Mouse (Mus musculus): ENCODE data around the gene Gm3336. TPM values are rescaled to one million over a fixed set of nuclear protein-coding genes. Genes with fewer than 3 reads are reported as not detected.

The Gm3336 gene
- total RNA-seq, 2 experiments from 2014 or later: 0.53 TPM; not detected in 1

DNA sequence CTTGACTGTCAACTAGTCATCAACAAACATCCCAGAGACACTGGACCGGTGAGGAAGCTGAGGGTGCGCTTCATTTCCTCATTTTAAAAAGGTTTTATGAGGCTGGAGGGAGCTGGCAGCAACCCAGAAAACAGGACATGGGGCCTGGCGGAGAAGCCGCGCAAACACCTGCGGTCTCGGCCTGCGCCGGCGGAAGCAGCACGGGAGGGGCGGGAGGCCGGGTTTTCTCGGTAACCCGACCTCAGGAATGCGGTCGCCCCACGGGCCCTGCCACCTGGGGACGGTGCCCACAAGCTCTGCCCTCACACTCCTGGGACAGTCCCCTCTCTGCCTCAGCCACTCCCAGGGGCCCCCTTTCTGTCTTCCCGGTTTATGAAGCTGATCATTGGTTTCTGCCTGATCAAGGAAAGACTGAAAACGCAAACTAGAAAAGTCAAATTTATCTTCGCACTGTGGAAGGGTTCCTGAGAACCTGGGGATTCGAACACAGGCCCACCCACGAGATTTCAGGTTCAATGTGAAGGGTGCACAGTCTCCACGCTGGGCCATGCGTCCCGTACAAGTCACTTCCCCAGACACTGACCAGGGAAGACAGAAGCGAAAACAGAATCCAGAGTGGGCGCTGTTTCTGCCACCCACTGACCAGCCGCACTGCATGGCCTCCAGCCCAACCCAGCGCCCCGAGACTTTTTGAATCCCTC lies 22.9 kb upstream of the Gm3336 start:
- DNase-seq (ENCODE audit: low spot score in 2 of 2): no peak

DNA sequence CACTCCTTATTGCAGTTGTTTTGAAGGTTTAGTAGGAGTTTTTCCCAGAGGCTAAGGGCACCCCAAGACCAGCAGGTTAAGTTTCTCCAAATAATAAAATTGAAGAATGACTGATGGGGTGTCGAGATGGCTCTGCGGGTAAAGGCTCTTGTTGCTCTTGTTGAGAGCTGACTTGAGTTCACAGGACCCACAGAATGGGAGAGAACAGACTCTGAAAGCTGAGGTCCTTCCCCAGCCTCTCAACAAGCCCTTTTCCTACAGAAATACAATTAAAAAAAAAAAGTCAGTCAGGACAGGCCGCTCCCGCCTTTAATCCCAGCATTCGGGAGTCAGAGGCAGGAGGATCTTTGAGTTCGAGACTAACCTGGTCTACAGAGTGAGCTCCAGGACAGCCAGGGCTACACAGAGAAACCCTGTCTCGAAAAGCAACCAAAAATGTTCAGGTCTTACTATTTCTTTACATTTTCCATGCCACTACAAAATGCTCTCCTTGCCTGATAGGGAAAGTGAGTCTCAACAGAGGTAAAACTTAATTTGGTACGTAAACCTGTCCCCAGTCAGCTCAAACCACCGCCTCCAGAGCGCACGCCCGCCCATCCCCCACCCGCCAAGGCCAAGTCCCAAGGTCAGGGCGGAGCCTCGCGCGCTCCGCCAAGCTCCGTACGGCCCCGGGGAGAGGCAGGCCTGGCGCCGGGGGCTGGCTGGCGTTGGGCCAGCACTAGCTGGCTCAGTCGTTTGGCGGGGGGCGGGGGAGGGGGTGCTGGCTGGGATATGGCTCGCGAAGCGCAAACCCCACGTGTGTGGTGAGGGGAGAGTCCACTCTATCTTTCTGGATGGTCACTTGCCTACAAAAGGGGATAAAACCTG lies 22.1 kb upstream of the Gm3336 start:
- DNase-seq (ENCODE audit: low spot score in 2 of 2): peak; percentile 74

DNA sequence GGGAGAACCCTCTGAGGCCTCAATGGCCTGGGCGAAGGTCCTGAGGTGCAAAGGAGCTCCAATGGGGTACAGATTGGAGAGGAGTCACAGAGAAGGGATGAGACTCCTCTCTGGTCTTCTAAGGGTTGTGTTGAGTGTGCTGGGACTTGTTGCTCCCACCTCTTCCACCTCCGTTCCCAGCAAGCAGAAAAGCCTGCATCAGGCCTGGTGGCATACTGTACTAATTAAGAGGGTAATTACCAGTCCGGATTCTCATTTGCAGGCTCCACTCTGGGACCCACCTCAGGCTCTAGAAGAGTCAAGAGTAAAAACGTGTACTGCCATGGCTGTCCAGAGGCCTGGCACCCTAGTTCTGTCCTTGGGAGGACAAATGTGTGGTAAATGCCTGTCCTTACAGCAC lies 21.4 kb upstream of the Gm3336 start:
- DNase-seq (ENCODE audit: low spot score in 2 of 2): no peak

DNA sequence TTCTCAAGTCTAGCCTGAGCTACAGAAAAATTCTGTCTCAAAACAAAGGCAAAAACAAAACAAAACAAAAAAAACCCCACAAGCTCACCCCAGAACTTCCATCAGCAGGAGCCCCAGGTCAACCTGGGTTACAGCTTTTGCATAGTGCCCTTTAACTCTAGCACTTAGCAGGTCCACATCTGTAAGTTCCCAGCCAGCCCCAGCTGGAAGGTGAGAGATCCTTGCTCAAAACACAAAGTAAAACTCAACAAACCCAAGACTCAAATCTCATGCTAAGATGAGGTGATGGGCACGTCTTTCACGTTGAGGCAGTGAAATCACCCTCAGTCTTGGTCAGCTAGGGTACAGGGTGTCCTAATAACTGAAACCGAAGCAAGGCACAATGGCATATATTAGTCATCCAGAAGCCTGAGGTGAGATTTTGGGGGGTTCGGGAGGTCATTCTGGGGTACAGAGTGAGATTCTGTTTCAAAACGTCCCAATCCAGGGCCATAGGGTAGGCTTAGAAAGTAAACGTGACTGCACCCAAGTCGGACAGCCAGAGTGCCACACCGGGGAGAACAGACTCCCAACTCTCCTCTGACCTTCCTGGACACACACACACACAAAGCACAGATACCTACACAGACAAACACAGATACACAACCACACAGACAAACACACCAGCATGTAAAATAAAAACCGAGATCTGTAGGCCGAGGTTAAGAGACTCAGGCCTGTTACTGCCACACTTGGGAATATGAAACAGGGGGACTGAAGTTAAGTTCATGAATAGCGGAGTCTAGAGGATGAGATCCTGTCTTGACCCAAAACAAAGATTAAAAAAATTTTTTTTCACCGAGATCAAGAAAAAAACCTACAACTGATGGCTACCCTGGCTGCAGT lies 20.7 kb upstream of the Gm3336 start:
- DNase-seq (ENCODE audit: low spot score in 2 of 2): no peak

DNA sequence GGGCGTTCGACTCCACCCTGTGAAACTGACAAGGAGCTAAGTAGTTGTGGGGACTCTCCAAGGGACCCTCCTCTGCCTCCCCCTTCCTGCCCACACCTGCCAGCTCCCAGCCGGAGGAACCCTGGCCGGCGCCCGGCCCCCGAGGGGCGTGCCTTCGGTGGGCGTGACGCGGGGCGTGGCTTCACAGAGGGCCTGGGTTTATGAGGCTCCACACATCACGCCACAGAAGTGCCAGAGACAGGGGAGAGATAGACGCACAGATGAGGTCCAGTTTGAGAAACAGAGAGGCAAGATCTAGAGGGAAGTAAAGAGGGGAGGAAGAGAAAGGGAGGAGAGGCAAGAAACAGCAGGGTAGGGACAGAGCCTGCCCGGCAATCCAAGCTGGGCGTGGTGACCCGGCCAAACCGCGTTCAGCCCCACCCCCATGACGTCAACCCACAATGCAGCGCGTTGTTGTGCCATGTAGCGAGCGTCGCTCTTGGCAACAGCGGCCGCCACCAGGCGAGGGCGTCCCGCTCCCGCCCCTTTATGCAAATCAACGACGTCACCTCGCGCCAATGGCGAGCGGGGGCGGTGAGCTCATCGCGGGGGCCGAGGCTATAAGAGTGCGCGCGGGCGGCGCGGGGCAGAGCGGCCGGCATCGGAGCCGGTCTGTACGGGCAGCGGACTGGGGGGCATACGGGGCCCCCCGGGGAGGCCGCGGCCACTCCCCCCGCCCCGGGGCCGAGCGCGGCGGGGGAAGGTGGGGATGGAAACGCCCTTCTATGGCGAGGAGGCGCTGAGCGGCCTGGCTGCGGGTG lies 19.8 kb upstream of the Gm3336 start, which contains the start of gene Jund:
Jund (plus strand) TSS at position 640 of the 800 bp plus-strand sequence.
- DNase-seq (ENCODE audit: low spot score in 2 of 2): peak; percentile 99 to 100

DNA sequence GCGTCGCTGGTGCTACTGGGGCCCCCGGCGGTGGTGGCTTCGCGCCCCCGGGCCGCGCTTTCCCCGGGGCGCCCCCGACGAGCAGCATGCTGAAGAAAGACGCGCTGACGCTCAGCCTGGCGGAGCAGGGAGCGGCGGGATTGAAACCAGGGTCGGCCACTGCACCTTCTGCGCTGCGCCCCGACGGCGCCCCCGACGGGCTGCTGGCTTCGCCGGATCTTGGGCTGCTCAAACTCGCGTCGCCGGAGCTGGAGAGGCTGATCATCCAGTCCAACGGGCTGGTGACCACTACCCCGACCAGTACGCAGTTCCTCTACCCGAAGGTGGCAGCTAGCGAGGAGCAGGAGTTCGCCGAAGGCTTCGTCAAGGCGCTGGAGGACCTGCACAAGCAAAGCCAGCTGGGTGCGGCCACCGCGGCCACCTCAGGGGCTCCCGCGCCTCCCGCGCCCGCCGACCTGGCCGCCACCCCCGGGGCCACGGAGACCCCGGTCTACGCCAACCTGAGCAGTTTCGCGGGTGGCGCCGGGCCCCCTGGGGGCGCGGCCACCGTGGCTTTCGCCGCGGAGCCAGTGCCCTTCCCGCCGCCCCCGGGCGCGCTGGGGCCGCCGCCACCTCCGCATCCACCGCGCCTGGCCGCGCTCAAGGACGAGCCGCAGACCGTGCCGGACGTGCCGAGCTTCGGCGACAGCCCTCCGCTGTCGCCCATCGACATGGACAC lies 19.1 kb upstream of the Gm3336 start:
- peak; percentile 61 to 81 for DNase-seq (ENCODE audit: low spot score in 2 of 2)

DNA sequence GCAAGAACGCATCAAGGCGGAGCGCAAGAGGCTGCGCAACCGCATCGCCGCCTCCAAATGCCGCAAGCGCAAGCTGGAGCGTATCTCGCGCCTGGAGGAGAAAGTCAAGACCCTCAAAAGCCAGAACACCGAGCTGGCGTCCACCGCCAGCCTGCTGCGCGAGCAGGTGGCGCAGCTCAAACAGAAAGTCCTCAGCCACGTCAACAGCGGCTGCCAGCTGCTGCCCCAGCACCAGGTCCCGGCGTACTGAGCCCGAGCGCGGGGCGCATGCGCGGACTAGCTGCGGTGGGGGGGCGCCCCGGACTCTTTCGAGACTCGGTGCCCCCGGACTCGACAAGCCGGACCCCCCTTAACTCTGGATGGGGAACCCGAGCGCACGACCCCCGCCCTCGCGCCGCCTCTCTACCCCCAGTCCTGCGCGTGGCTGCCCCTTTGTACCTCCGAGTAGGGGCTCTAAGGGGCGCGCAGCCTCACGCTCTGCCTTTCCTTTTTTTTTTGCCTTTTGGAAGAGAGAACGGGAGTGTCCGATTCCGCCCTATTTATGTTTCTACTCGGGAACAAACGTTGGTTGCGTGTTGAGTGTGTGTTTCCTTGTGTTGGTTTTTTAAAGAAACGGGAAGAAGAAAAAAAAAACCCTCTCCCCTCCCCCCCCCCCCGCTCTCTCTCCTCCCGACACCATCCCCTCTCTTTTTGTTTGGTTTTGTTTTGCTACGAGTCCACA lies 18.3 kb upstream of the Gm3336 start:
- peak in 1 of 2 experiments; percentile 79 for DNase-seq (ENCODE audit: low spot score in 2 of 2)

DNA sequence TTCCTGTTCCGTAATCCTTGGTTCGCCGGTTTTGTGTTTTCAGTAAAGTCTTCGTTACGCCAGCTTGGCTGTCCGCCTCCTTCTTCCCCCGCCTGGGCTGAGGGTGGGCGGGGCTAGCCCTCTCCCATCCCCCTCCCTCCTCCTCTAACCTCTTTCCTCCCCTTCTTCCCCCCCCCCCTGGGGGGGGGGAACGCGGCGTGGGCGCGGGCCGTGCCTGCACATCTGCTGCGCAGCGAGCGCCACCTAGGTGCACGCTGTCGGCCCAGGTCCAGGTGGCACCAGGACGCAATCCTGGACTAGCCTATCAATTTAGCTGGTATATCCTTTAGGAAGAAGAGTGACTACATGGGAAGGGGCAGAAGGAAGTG lies 17.8 kb upstream of the Gm3336 start:
- peak; percentile 85 for DNase-seq (ENCODE audit: low spot score in 2 of 2)

DNA sequence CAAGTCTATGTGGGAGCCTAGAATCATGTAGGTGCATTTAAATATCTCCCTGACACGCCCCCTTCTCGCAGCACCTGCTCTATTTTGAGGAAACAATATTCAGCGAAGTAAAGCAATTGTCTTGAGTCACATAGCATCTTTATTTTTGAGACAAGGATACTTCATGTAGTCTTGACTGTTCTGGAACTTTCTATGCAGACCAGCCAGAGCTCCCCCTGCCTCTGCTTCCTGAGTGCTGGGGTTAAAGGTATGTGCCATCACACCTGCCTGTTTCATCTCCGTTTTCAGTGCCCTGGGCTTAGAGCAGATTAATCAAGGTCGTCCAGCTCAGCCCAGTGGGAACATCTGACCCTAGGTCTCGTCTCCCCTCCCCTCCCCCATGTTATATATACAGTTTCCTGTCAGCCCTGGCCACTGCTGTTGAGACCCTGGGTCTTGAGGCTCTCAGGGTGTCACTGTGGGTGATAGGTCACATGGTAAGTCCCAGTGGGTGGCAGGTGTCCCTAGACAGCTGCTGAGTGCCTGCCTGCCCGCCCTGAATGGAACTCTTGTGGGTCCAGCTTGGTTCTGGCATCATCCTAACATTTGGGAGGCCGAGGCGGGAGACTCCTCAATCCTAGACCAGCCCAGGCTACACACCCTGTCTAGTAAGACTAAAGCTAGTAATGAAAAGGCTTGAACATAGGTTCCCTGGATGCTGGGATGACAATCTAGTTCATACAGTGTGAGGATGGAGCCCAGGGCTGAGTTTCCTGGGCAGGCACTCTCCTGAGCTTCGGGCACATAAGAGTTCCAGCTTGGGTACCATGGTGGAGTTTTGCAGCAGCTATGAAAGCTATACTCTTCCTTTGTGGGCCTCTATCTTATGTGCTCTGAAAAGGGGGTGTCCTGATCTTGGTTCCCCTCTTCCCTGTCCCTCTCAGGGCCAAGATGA lies 17.0 kb upstream of the Gm3336 start:
- DNase-seq (ENCODE audit: low spot score in 2 of 2): no peak

DNA sequence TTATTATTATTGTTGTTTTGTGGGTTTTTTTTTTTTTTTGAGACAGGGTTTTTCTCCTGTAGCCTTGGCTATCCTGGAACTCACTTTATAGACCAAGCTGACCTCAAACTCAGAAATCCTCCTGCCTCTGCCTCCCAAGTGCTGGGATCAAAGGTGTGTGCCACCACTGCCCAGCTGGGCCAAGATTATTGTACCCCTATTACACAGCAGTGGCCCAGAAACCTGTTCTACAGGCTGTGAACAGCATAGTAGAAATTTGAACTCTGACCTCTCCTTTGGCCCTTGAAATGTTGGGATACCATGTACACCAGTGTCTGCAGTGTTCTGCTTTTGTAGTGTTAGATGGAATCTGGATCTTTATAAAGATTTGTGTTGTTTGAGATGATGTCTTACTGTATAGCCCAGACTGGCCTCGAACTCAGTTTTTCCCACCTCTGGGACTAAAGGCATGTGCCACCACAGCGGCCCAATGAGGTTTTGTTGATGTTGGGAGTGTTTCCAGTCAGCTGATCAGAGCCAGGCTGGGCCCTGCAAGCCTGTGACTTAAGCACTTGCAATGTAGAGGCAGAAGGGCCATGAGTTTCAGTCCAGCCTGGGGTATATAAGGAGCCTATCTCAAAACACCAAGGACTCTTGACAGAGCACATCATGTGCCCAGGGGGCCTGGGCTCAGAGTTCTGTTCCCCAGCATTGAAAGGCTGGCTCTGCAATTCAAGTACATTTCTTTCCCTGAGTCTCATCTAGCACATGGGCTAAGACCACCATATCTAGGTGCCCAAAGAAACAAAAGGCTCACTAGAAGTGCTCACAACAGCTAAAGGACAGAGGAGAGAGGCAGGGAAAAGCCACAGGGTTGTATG lies 16.1 kb upstream of the Gm3336 start:
- DNase-seq (ENCODE audit: low spot score in 2 of 2): no peak

DNA sequence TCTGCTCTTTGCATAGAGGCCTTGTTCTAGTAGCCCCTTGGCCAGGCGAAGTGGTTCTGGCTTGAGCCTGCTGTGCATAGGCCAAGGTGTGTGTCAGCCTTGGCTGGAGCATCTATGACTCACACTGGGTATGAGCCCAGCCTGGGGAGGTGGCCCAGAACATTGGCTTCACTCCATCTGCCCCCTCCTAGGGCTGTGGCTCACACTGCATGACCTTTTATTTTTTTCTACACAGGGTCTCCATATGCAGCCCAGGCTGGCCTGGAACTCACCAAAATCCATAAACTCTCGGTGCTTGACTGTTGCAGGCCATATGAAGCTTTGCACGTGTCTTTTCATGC lies 15.5 kb upstream of the Gm3336 start:
- DNase-seq (ENCODE audit: low spot score in 2 of 2): peak; percentile 51 to 58

DNA sequence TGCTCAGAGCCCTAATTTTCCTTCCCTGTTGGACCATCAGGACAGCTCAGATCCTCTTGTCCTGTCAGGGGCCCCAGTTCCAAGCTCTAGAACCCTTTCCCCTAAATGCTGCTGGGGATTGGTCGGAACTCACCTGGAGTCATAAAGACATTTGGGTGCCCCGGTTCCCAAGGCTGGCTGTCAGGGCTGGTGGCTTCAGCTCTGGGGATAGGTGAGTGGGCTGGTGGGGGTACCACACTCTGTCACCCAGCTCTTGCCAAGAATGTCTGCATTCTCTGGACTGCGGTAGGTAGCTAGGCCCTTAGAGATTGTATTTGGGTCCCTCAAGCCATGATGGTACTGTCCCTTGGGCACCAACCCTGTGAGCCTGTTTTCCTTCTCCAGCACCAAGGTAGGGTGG lies 15.1 kb upstream of the Gm3336 start, which contains the start of gene Iqcn:
Iqcn (plus strand) TSS at position 171 of the 400 bp plus-strand sequence.
- no peak for DNase-seq (ENCODE audit: low spot score in 2 of 2)

DNA sequence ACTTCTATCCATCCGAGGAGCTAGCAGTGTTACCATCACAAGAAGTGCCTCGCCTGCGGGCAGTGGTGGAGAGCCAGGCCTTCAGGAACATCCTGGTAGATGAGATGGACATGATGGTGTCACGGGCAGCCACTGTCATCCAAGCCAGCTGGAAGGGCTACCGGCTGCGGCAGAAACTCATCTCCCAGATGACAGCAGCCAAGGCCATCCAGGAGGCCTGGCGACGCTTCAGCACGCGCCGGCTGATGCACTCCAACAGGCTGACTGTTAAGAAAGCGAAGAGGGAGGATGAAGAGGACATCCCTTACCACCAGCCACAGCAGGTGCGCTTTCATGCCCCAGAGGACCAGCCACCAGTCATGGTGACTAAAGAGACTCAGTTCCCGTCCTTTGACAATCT lies 10.1 kb upstream of the Gm3336 start:
- DNase-seq (ENCODE audit: low spot score in 2 of 2): no peak

DNA sequence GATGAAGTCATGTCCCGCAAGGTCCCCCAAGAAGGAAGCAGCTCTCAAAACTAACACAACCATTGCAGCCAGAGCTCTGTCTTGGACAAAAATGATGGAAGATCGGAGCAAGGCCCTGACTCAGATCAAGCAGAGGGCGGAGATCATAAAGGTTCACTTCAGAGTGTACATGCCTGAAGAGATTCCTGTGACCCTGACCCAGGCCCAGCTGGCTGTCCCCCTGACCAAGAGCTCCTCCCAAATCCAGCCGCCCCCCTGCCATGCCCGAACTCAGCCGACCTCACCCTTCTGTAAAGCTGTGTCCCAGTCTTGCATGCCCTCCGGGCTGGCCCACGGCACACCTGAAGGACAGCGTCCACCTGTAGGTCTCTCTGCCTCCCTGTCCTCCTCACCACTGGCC lies 8.5 kb upstream of the Gm3336 start:
- no peak for DNase-seq (ENCODE audit: low spot score in 2 of 2)

DNA sequence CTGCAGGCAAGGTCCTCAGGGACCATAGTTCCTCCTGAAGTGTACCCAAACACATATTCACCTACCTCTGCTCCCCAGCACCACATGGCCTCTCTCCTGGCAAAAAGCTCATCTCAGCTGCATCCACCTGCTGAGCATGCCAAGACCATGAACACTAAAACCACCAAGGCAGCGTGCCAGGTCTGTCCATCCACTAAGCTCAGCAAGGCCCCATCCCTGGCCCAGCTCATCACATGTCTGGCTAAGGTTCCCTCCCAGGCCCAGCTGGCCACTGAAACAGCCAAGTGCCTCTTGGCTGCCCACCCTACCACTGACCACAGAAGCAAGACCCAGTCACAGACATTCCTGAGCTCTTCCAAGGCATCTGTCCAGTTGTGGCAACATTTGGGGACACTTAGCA lies 8.0 kb upstream of the Gm3336 start:
- DNase-seq (ENCODE audit: low spot score in 2 of 2): no peak

DNA sequence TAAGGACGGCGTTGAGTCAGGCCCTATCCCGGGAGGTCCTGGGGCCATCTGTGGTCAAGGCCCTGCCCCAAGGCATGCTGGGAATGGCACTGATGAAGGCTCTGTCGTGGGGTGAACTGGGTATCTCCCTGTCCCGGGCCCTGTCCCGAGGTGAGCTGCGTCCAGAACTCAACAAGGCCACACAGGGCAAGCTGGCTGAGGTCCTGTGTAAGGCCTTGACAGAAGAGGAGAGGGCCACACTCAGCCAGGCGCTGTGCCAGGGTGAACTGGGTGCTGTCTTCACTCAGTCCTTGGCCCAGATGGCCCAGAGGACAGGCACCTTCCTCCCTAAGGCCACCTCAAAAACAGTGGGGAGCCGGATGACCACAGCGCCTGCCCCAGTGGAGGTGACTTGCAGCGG lies 7.3 kb upstream of the Gm3336 start:
- DNase-seq (ENCODE audit: low spot score in 2 of 2): no peak

DNA sequence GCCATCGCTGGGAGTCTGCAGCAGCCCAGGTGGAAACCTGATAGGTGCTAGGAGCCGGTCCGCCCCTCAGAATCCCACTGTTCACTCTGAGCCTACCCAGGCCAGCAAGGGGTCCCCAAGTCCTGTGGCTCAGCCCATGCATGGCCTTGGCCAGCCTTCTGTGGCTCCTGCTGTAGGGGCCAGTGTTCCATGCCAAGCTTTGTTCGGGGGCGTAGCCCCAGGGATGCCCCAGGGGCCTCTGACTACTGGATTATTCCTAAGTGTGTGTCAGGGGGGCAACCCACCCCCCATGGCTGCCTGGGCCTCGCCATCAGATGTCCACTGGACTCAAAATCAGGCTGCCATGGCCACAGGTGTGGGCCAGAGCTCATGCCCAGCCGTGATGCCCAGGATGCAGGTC lies 4.4 kb upstream of the Gm3336 start:
- no peak for DNase-seq (ENCODE audit: low spot score in 2 of 2)
